Mouse (Mus musculus) kidney, postnatal 14 days (tissue): ENCODE data around the gene Saal1.
"Not testable (repeated sequence)": the region's sequence is repeated elsewhere in the genome, so short reads cannot be mapped to it uniquely, and the experiment has no call there.

Experiments
- DNase-seq: peaks from one replicate; pipeline ENCODE4 v3.0.0; 2022; ENCODE audit warnings: mixed read lengths

Gene Saal1

DNA sequence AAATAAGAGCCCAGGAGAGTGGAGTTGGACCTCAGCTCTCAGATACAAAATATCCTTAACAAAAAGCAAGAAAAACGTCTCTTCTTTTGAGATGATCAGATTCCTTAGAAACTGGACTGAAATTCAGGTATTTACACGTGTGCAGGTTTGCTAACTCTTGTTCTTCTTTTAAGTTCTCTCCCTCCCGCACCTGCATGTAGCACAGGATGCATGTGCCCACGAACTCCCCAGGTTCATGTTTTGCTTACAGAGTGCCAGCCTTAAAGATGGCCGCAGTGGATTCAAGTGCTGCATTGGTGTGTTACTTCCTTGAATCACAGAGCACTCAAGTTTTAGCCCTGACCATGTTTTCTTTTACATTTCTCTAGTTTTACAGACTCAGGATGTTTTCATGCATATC lies 23.7 kb downstream of the Saal1 start:
- DNase-seq: no peak

DNA sequence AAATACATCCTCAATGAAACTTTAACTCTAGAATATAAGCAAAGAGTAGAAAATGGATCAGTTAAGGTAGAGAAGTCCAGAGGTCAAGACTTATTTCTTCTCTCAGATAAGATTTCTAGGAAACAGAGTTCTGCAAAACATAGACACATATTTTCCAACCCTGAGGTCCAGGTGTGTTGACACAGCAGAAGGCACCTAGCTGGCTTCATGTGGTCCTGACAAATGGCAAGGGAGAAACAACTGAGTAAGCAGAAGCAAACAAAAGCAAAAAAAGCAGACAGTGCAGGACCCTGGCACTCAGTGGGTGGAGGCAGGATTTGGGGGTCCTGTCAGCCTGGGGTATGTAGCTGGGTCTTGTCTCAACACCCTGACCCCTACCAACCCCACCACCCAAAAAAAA lies 29.7 kb downstream of the Saal1 start:
- DNase-seq: no peak

- DNase-seq: not testable (repeated sequence)
Observed at GRCm38 (mm10) chr7:46679044-46679443, 31.4 kb downstream of the Saal1 start.

DNA sequence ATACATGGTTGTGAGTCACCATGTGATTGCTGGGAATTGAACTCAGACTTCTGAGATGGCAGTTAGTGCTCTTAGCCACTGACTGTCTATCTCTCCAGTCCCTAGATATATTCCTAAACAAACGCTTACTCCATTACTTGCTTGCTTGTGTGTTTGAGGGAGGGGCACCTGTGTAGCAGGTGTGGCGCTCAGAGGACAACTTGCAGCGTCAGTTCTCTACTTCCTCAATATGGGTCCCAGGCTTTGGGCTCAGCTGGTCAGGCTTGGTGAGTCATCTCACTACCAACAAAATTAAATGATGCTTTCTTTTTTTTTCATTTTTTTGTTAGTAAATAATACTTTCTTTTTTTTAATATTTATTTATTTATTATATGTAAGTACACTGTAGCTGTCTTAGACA lies 32.1 kb downstream of the Saal1 start:
- DNase-seq: no peak

DNA sequence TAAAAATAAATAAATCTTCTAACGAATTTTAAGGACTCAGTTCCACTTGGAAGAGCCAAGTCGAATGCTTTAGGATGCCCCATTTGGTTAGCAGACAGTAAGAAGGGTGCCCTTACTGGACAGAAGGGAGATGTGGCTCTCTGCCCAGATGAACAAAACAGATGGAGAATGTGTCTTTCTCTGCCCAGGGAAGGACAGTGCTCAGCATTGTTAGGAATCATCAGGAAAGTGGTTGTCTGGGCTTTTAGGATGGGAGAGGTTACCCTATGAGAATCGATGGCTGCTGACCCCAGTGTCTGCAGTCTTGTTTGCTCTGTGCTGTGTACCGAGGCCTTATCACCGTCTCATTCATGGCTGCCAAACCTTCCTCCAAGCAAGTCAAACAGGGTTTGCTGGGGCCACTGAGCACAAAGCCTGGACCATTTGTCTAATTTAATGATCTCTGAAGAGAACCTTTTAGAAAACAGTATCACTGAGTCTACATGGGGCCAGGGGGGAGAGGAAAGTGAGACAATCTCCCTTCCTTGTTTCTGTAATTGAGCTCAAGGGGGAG lies 33.6 kb downstream of the Saal1 start:
- DNase-seq: no peak

GRCm38 (mm10) chr7:46675886-46676285 lies 34.6 kb downstream of the Saal1 start:
- DNase-seq: no peak

- no peak for DNase-seq
Observed at GRCm38 (mm10) chr7:46675061-46675460, 35.4 kb downstream of the Saal1 start.

DNA sequence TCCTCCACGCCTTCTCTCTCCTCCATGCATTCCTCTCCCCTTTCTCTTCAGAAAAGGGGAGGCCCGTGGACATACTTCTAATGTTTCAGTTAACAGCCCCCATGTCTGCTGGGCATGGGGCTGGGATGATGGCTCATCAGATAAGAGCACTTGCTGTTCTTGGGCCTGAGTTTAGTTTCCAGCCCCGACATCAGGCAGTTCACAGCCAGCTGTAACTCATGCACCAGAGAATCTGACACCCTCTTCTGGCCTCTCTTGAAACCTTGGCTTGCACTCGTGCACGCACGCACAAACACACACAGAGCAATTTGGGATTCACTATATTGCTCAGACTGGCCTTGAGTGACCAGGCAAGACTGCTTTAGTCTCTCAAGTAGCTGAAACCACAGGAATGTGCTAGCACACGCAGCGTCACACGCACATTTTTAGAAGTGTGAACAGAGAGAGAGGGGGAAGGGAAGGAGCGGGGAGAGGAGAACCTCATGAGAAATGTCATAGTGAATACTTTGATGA lies 38.3 kb downstream of the Saal1 start, which contains the start of gene Tph1:
Tph1 (minus strand) TSS at position 378 of the 513 bp plus-strand sequence.
- no peak for DNase-seq

DNA sequence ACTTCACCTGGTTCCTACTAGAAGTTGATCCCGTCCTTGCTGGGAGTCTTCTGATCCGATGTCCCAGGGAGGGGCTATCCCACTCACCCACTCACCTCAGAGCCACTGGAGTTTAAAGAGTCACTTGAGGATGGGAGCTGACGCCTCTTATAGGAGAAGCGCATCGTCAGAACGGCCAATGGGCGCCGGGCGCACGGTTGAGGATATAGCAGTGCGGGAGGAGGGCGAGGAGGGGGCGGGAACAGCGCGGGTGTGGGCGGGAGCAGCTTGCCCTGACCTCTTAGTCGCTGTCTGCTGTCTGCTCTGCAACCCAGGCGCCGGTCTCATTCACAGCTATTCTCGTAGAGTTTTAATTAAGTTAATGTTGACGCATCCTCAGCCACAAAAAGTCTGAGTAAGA lies 43.2 kb downstream of the Saal1 start:
- peak; percentile 7 for DNase-seq

- peak; percentile 5 for DNase-seq
Observed at GRCm38 (mm10) chr7:46665236-46665635, 45.2 kb downstream of the Saal1 start.

DNA sequence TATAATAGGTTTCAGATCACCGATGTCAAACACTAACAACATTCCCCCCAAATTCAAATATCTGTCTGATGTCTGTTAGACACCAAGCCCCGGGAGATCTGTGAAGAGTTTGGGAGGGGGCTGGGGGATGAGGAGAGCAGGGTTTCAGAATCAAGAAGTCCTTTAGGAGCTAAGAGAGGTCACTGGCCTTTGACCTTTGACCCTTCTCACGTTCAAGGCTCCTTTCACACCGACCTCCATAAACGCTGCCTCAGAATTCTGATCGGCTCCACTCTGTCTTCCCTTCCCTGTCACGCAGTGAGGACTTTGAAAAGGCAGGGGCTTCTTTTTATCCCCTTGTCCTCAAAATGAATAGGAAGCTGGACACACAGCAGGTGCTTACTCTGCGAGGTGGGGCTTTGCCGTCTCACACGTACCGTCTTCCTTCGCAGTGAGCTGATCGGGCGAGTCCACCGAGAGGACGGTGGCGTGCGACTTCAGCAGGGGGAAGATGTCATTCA lies 48.8 kb downstream of the Saal1 start:
- DNase-seq: no peak

DNA sequence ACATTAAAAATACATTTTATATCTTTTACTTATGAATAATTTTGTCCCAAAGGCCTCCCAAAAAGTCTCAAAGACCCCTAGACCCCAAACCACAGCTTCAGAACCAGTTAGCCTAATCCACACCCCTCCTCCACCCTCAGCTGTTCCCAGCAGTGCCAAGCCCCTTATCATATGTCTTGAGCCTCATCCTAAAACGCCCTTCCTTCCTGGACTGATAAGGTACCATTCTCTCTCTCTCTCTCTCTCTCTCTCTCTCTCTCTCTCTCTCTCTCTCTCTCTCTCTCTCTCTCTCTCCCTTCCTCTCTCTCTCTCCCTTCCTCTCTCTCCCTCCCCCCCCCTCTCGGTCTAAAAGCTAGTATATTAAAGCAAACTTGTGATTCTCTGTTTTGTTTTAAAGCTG lies 58.2 kb downstream of the Saal1 start:
- DNase-seq: no peak

GRCm38 (mm10) chr7:46650231-46650630 lies 60.2 kb downstream of the Saal1 start:
- not testable (repeated sequence) for DNase-seq

DNA sequence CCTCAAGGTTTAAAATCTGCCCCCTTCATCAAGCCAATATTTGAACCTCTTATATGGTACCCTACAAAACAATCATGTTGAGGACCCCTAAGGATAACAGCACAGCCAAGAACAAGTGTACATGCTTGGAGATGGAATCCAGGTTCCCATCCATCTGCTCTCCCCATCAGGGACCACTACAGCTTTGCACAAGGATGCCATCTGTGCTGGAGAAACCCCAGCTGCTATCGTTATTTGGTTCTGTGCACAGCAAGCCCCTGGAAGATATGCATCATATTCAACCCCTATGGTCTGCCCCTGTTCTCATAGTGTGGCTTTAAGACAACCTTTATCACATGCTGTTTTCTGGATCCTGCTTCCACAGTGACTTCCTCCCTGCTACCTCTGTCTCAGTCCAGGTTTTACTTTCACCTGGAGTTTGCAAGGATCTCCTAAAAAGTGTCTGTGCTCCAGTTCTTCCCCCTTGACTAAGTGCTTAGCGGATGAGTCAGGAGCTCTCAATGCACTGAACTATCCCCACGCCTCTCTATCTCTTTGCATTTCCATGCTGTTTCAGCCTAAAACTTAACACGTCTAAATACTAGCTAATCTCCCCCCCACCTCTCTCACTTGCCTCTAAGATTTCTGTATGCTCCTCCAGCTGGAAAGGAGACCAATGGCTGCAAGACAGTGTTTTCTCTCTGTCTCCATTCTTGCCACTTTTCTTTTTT lies 61.9 kb downstream of the Saal1 start:
- DNase-seq: no peak

DNA sequence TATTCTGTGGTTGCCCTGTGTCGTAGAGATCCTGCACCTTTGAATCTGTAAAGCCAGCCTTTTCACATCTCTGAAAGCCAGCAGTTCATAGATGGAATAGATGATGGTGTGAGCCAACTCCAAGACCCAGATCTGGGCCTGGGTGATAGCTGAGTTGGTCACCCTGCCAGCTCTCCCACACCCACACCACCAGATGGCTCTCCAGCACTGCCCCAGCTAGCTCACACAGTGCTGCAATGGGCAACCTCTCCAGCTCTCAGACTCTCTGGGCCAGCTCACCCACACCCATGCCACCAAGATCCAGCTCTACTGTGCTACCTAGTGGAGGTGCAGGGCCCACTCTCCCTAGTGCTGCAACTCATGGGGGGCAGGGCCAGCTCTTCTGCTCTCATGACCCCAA lies 67.3 kb downstream of the Saal1 start:
- DNase-seq: no peak

DNA sequence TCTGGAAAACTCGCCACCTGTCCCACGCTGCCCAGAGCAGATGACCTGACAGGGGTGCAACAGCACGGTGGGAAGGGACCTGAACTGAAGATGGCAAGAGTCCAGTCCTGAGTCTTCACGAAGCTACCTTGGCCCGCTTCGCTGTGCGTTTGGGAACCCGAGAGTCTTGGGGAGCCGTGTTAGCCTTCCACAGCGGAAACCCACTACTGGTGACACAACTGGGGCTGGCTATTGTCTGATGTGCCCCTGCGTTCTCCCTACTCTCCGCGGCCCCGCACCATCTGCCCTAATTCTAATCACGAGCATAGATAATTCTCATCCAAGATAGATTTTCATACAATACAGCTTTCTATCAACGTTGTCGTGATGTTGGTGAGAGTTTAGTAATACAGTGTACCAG lies 70.4 kb downstream of the Saal1 start:
- no peak for DNase-seq

DNA sequence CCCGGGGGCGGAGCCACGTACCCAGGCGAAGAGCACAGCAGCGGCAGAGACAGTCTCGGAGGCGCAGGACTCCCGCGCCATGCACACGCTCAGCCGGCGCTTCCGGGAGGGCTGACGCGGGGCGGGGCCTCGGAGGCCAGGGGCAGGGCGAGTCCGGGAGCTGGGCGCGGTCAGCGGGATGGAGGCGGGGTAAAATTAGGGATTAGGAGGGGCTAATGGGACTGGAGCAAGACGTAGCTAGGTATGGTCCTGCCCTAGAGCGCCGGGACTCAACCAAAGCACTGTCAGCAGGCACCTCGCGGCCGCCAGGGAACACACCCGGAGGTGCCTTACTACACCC lies 70.8 kb downstream of the Saal1 start, which contains the start of gene Sergef:
Sergef (minus strand) TSS at position 116 of the 340 bp plus-strand sequence.
- peak; percentile 92 for DNase-seq

GRCm38 (mm10) chr7:46638889-46639691 lies 71.4 kb downstream of the Saal1 start:
- no peak for DNase-seq
